Mouse (Mus musculus) left cerebral cortex, adult 8-10 months (tissue): Measurements from ENCODE around the gene Ap2a2. TPM values are rescaled to one million over a fixed set of nuclear protein-coding genes. Genes with fewer than 3 reads are reported as not detected.
"Not testable (repeated sequence)": the region's sequence is repeated elsewhere in the genome, so short reads cannot be mapped to it uniquely, and the experiment has no call there.

ENCODE experiments used
- DNase-seq, 2 experiments: peaks; one replicate each; pipeline ENCODE4 v3.0.0; 2022; ENCODE audit warnings: low spot score in 2 of 2
- total RNA-seq, 4 experiments: library from RNA; stranded (reverse); gene quantifications; 2 replicates each; pipeline ENCODE4 v1.2.4; 2022

Ap2a2 gene
- total RNA-seq, 4 experiments from 2014 or later = 188 to 206 (median 202) TPM

GRCm38 (mm10) chr7:141559726-141560325 lies 2.1 kb upstream of the Ap2a2 start:
- DNase-seq = no peak

- no peak for DNase-seq
Measured at GRCm38 (mm10) chr7:141560471-141560870, 1.5 kb upstream of the Ap2a2 start.

GRCm38 (mm10) chr7:141562421-141562851 lies 463 bp downstream of the Ap2a2 start:
- DNase-seq = peak in 1 of 2 experiments; percentile 51

- peak; percentile 46 to 53 for DNase-seq
Measured at GRCm38 (mm10) chr7:141562852-141563427, 967 bp downstream of the Ap2a2 start.

- no peak for DNase-seq
Measured at GRCm38 (mm10) chr7:141564561-141564960, 2.6 kb downstream of the Ap2a2 start.

GRCm38 (mm10) chr7:141566587-141566986 lies 4.6 kb downstream of the Ap2a2 start:
- no peak for DNase-seq

GRCm38 (mm10) chr7:141569283-141569803 lies 7.4 kb downstream of the Ap2a2 start:
- no peak for DNase-seq

GRCm38 (mm10) chr7:141569916-141570315 lies 7.9 kb downstream of the Ap2a2 start:
- no peak for DNase-seq

GRCm38 (mm10) chr7:141570625-141571295 lies 8.8 kb downstream of the Ap2a2 start:
- no peak for DNase-seq

GRCm38 (mm10) chr7:141574041-141574440 lies 12.1 kb downstream of the Ap2a2 start:
- DNase-seq = no peak

GRCm38 (mm10) chr7:141575481-141575880 lies 13.5 kb downstream of the Ap2a2 start:
- DNase-seq = no peak

GRCm38 (mm10) chr7:141577801-141578200 lies 15.8 kb downstream of the Ap2a2 start:
- no peak for DNase-seq

GRCm38 (mm10) chr7:141578511-141578910 lies 16.5 kb downstream of the Ap2a2 start:
- no peak for DNase-seq

GRCm38 (mm10) chr7:141578943-141579342 lies 17.0 kb downstream of the Ap2a2 start:
- no peak for DNase-seq

GRCm38 (mm10) chr7:141581323-141581722 lies 19.4 kb downstream of the Ap2a2 start:
- DNase-seq = no peak

GRCm38 (mm10) chr7:141584048-141584841 lies 22.3 kb downstream of the Ap2a2 start:
- no peak for DNase-seq

GRCm38 (mm10) chr7:141585288-141585687 lies 23.3 kb downstream of the Ap2a2 start:
- DNase-seq = no peak

GRCm38 (mm10) chr7:141585881-141586280 lies 23.9 kb downstream of the Ap2a2 start:
- no peak for DNase-seq

- DNase-seq = no peak
Measured at GRCm38 (mm10) chr7:141588890-141589289, 26.9 kb downstream of the Ap2a2 start.

GRCm38 (mm10) chr7:141590249-141590648 lies 28.3 kb downstream of the Ap2a2 start:
- DNase-seq = not testable (repeated sequence)

- DNase-seq = no peak
Measured at GRCm38 (mm10) chr7:141590959-141591358, 29.0 kb downstream of the Ap2a2 start.

GRCm38 (mm10) chr7:141592096-141592495 lies 30.1 kb downstream of the Ap2a2 start:
- DNase-seq = no peak
